In genomic region chr5:22236801-22237200, GRCm38 (mm10) we compare ENCODE assay signal across 8 mouse cellular contexts.
DNase-seq lines count a peak whose midpoint lies in the region; ATAC-seq lines count a peak whose summit lies in the region.

No protein-coding gene starts in this region.

- no peaks in the 10 kb centered on the region for H3K4me1 ChIP-seq in forebrain, embryonic 14.5 days (ENCODE audit: control insufficient read depth, insufficient read depth, low read length)
- H3K4me1 ChIP-seq in forebrain, embryonic 10.5 days, result no peaks in the 10 kb centered on the region
- no peaks in the 10 kb centered on the region for H3K4me1 ChIP-seq in limb, embryonic 11.5 days (ENCODE audit: control insufficient read depth, insufficient read depth, low read length)

- H3K27ac ChIP-seq in forebrain, embryonic 14.5 days (ENCODE audit: low read depth, low read length), result no peak overlapping the region
- H3K27ac ChIP-seq in forebrain, embryonic 10.5 days, result no peak overlapping the region
- H3K27ac ChIP-seq in limb, embryonic 11.5 days (replicated peaks; ENCODE audit: low read depth, low read length), result no peak overlapping the region

- no peak for ATAC-seq in forebrain, embryonic 14.5 days
- ATAC-seq in limb, embryonic 11.5 days (ENCODE audit: insufficient number of reproducible peaks, low FRiP score, low TSS enrichment, low read depth), result no peak

- H3K9me3 ChIP-seq in forebrain, embryonic 14.5 days (replicated peaks; ENCODE audit: control insufficient read depth, low read length), result no peaks in the 10 kb centered on the region
- no peaks in the 10 kb centered on the region for H3K9me3 ChIP-seq in forebrain, embryonic 10.5 days
- H3K9me3 ChIP-seq in limb, embryonic 11.5 days (ENCODE audit: control insufficient read depth, low read length), result no peaks in the 10 kb centered on the region

- WGBS in forebrain, embryonic 14.5 days, result 66% methylated on average over 6 of the region's 6 CpGs
- WGBS in forebrain, embryonic 10.5 days, result 66% methylated on average over 6 of the region's 6 CpGs
- WGBS in limb, embryonic 11.5 days, result 65% methylated on average over 6 of the region's 6 CpGs

- H3K4me2 ChIP-seq in forebrain, embryonic 14.5 days (ENCODE audit: low read length), result no peak overlapping the region
- no peak overlapping the region for H3K4me2 ChIP-seq in limb, embryonic 11.5 days (ENCODE audit: low read depth, severe bottlenecking)

- no peak overlapping the region for H3K4me3 ChIP-seq in forebrain, embryonic 14.5 days (ENCODE audit: low read depth, low read length)
- no peak overlapping the region for H3K4me3 ChIP-seq in forebrain, embryonic 10.5 days
- no peak overlapping the region for H3K4me3 ChIP-seq in limb, embryonic 11.5 days (ENCODE audit: low read depth, low read length)

- H3K36me3 ChIP-seq in forebrain, embryonic 14.5 days (ENCODE audit: control insufficient read depth, insufficient read depth, low read length), result no peaks in the 10 kb centered on the region
- no peaks in the 10 kb centered on the region for H3K36me3 ChIP-seq in forebrain, embryonic 10.5 days (replicated peaks)
- H3K36me3 ChIP-seq in limb, embryonic 11.5 days (ENCODE audit: control insufficient read depth, insufficient read depth, low read length), result no peaks in the 10 kb centered on the region

- DNase-seq in forebrain, embryonic 14.5 days (ENCODE audit: low spot score), result peak; percentile 11
- DNase-seq in forebrain, embryonic 10.5 days (ENCODE audit: extremely low spot score, low spot score), result no peak
- peak; percentile 28 for DNase-seq in lung, postnatal 14 days
- DNase-seq in lung, adult 18-20 months, result no peak
- DNase-seq in adrenal gland, postnatal 14 days, result peak; percentile 56
- peak; percentile 75 for DNase-seq in limb, embryonic 11.5 days (ENCODE audit: low spot score)
- DNase-seq in layer of hippocampus, adult 8-10 months (ENCODE audit: low spot score in 2 of 2), result no peak
- no peak for DNase-seq in cerebellum, postnatal 10 days

- H3K27me3 ChIP-seq in forebrain, embryonic 14.5 days (replicated peaks; ENCODE audit: control insufficient read depth, insufficient read depth, low read length), result no peaks in the 10 kb centered on the region
- H3K27me3 ChIP-seq in forebrain, embryonic 10.5 days (ENCODE audit: poor library complexity, severe bottlenecking), result no peaks in the 10 kb centered on the region
- H3K27me3 ChIP-seq in limb, embryonic 11.5 days (ENCODE audit: control insufficient read depth, insufficient read depth, low read length), result no peaks in the 10 kb centered on the region

- H3K9ac ChIP-seq in forebrain, embryonic 14.5 days (ENCODE audit: low read length), result no peak overlapping the region
- H3K9ac ChIP-seq in limb, embryonic 11.5 days (ENCODE audit: low read length), result no peak overlapping the region

Comparison
In these comparisons a context has a peak if more than half of its experiments do, and no peak if none do; other contexts are left out.
1. DNase-seq: peak in forebrain, embryonic 14.5 days (single experiment), lung, postnatal 14 days (single experiment), adrenal gland, postnatal 14 days (single experiment) and limb, embryonic 11.5 days (single experiment); none in forebrain, embryonic 10.5 days (single experiment), lung, adult 18-20 months (0 of 2), layer of hippocampus, adult 8-10 months (0 of 2) and cerebellum, postnatal 10 days (0 of 2).